Mouse (Mus musculus): ENCODE data around the gene Slc16a2. TPM values are rescaled to one million over a fixed set of nuclear protein-coding genes. Genes with fewer than 3 reads are reported as not detected.

Gene Slc16a2
- polyA plus RNA-seq, 1 experiment from 2014 or later = 29.4 TPM

DNA sequence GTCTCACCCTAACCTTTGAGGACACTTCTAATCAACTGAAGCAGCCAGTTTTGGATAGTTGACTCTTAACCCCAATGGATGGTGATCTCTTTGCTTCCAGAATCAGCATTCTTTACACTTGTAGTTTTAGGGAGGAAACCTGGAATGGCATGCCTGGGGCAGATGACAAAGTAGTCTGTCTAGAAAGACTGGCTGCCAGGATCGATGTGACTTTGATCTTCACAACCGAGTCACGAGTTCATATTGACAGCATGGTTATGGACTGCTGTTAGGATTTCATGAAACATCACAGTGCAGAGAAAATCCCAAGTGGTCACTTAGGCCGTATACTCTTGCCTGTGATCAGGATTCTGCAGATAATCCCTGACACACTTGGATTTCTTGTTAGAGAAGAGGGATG lies 88.7 kb downstream of the Slc16a2 start:
- H3K4me3 ChIP-seq (replicated peaks) = no peak overlapping the region

GRCm38 (mm10) chrX:103732033-103732703 lies 89.6 kb downstream of the Slc16a2 start:
- Histone ChIP-seq H3K36me3 (no peaks in the 10 kb centered on the region), H3K4me3 (replicated peaks) (no peak overlapping the region), H3K9me3 (replicated peaks) (no peaks in the 10 kb centered on the region), H3K27ac (replicated peaks) (no peak overlapping the region), H3K4me1 (no peaks in the 10 kb centered on the region), H3K27me3 (peaks cover 13% of the 10 kb centered on the region), H3K9ac (no peak overlapping the region), H3K4me2 (replicated peaks) (no peak overlapping the region)
- ATAC-seq (ENCODE audit: insufficient number of reproducible peaks, low FRiP score, low TSS enrichment, low read depth) = no peak
- WGBS = 61% methylated on average over 4 of the region's 4 CpGs

More for the DNA sequence above, 88.7 kb downstream of the Slc16a2 start:
- Histone ChIP-seq H3K4me1 (no peaks in the 10 kb centered on the region), H3K27ac (replicated peaks) (no peak overlapping the region), H3K9me3 (replicated peaks) (no peaks in the 10 kb centered on the region), H3K9ac (no peak overlapping the region), H3K36me3 (no peaks in the 10 kb centered on the region), H3K27me3 (peaks cover 17% of the 10 kb centered on the region), H3K4me2 (replicated peaks) (no peak overlapping the region)
- no peak for ATAC-seq (ENCODE audit: insufficient number of reproducible peaks, low FRiP score, low TSS enrichment, low read depth)
- 65% methylated on average over 4 of the region's 4 CpGs for WGBS

- H3K9ac ChIP-seq = no peak overlapping the region
- H3K36me3 ChIP-seq = no peaks in the 10 kb centered on the region
- whole genome bisulfite sequencing = 79% methylated on average over 2 of the region's 2 CpGs
- no peaks in the 10 kb centered on the region for H3K9me3 ChIP-seq (replicated peaks)
- peaks cover 6% of the 10 kb centered on the region; the same call in 1 of the 2 replicates for H3K27me3 ChIP-seq
- no peak overlapping the region for H3K27ac ChIP-seq (replicated peaks)
- no peaks in the 10 kb centered on the region for H3K4me1 ChIP-seq
- H3K4me2 ChIP-seq (replicated peaks) = no peak overlapping the region
- ATAC-seq (ENCODE audit: insufficient number of reproducible peaks, low FRiP score, low TSS enrichment, low read depth) = no peak
- no peak overlapping the region for H3K4me3 ChIP-seq (replicated peaks)
Observed at GRCm38 (mm10) chrX:103722437-103722836, 99.3 kb downstream of the Slc16a2 start.

- Histone ChIP-seq H3K9ac (no peak overlapping the region), H3K27me3 (peaks cover 11% of the 10 kb centered on the region; the same call in 1 of the 2 replicates), H3K36me3 (no peaks in the 10 kb centered on the region), H3K4me1 (no peaks in the 10 kb centered on the region), H3K4me2 (replicated peaks) (no peak overlapping the region), H3K4me3 (replicated peaks) (no peak overlapping the region), H3K27ac (replicated peaks) (no peak overlapping the region), H3K9me3 (replicated peaks) (no peaks in the 10 kb centered on the region)
- 41% methylated on average over 12 of the region's 12 CpGs for WGBS
- ATAC-seq (ENCODE audit: insufficient number of reproducible peaks, low FRiP score, low TSS enrichment, low read depth) = no peak
Observed at GRCm38 (mm10) chrX:103719618-103720185, 102.1 kb downstream of the Slc16a2 start.

- Histone ChIP-seq H3K4me3 (replicated peaks) (no peak overlapping the region), H3K4me1 (no peaks in the 10 kb centered on the region), H3K36me3 (no peaks in the 10 kb centered on the region), H3K27me3 (peaks cover 14% of the 10 kb centered on the region; the same call in 1 of the 2 replicates), H3K4me2 (replicated peaks) (no peak overlapping the region), H3K9me3 (replicated peaks) (no peaks in the 10 kb centered on the region), H3K9ac (no peak overlapping the region), H3K27ac (replicated peaks) (no peak overlapping the region)
- WGBS = 49% methylated on average over 7 of the region's 7 CpGs
- no peak for ATAC-seq (ENCODE audit: insufficient number of reproducible peaks, low FRiP score, low TSS enrichment, low read depth)
Observed at GRCm38 (mm10) chrX:103712922-103713321, 108.9 kb downstream of the Slc16a2 start.

GRCm38 (mm10) chrX:103709671-103710070 lies 112.1 kb downstream of the Slc16a2 start:
- Histone ChIP-seq H3K27me3 (peaks cover 29% of the 10 kb centered on the region), H3K9me3 (replicated peaks) (no peaks in the 10 kb centered on the region), H3K4me2 (replicated peaks) (no peak overlapping the region), H3K36me3 (no peaks in the 10 kb centered on the region), H3K27ac (replicated peaks) (no peak overlapping the region), H3K4me1 (no peaks in the 10 kb centered on the region), H3K4me3 (replicated peaks) (no peak overlapping the region), H3K9ac (no peak overlapping the region)
- WGBS = 44% methylated on average over 2 of the region's 2 CpGs
- ATAC-seq (ENCODE audit: insufficient number of reproducible peaks, low FRiP score, low TSS enrichment, low read depth) = no peak

DNA sequence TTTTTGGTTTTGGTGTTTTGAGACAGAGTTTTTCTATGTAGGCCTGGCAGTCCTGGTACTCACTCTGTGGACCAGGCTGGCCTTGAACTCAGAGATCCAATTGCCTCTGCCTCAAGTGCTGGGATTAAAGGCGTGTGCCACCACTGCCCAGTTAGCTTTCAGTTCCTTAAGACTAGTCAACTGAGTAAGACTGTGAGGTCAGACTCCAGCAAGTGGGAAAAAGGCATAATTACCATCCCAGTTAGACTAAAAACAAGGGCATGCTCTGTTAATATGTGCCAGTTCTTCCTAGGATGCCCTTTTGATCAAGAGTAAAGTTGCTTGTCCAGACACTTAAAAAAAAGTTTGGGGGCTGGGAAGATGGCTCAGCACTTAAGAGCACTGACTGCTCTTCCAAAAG lies 113.2 kb downstream of the Slc16a2 start:
- Histone ChIP-seq H3K9ac (no peak overlapping the region), H3K27me3 (peaks cover 29% of the 10 kb centered on the region), H3K4me1 (no peaks in the 10 kb centered on the region), H3K36me3 (no peaks in the 10 kb centered on the region), H3K9me3 (replicated peaks) (no peaks in the 10 kb centered on the region), H3K27ac (replicated peaks) (no peak overlapping the region), H3K4me3 (replicated peaks) (no peak overlapping the region), H3K4me2 (replicated peaks) (no peak overlapping the region)
- WGBS = 74% methylated on average over 1 of the region's 1 CpGs
- ATAC-seq (ENCODE audit: insufficient number of reproducible peaks, low FRiP score, low TSS enrichment, low read depth) = no peak

DNA sequence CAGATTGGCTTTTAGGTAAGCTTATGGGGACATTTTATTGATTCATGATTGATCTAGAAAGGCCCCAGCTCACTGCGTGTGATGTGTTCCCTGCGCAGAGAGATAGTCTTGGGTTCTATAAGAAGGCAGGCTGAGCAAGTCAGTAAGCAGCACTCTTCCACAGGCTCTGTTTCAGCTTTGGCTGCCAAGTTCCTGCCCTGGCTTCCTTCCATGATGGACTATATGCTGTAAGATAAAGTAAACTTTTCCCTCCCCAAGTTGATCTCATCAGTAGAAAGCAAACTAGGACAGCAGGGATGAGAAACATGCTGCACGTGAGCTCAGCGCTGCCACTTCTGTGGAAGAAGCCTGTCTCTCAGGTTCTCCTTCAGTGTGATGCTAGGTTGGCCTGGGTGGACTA lies 117.2 kb downstream of the Slc16a2 start:
- peaks cover 33% of the 10 kb centered on the region for H3K27me3 ChIP-seq

DNA sequence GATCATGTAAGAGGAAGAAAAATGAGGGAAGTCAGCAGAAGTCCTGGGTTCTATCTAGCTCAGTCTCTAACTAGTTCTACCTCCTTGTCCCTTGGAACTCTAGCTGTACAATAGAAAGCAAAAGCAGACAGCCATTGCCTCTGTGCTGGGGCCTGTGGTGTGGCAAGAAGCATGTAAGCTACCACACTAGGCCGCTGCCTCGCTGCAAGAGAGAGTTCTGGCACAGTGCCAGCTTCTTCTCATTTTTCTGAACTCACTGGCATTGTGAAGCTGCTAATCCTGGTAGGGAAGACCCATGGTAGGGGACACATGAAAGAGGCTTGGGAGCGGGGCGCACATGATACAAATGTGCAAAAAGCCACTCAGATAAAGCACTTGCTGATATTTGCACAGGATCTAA lies 117.8 kb downstream of the Slc16a2 start:
- peaks cover 33% of the 10 kb centered on the region for H3K27me3 ChIP-seq
- H3K4me3 ChIP-seq (replicated peaks) = no peak overlapping the region
- no peak overlapping the region for H3K9ac ChIP-seq
- no peak for ATAC-seq (ENCODE audit: insufficient number of reproducible peaks, low FRiP score, low TSS enrichment, low read depth)
- H3K4me2 ChIP-seq (replicated peaks) = no peak overlapping the region
- no peaks in the 10 kb centered on the region for H3K4me1 ChIP-seq
- 33% methylated on average over 4 of the region's 4 CpGs for WGBS
- H3K36me3 ChIP-seq = no peaks in the 10 kb centered on the region
- H3K9me3 ChIP-seq (replicated peaks) = no peaks in the 10 kb centered on the region
- no peak overlapping the region for H3K27ac ChIP-seq (replicated peaks)

More for the DNA sequence above, 117.2 kb downstream of the Slc16a2 start:
- ATAC-seq (ENCODE audit: insufficient number of reproducible peaks, low FRiP score, low TSS enrichment, low read depth) = no peak
- no peaks in the 10 kb centered on the region for H3K9me3 ChIP-seq (replicated peaks)
- no peak overlapping the region for H3K27ac ChIP-seq (replicated peaks)
- H3K4me1 ChIP-seq = no peaks in the 10 kb centered on the region
- no peak overlapping the region for H3K4me3 ChIP-seq (replicated peaks)
- no peak overlapping the region for H3K4me2 ChIP-seq (replicated peaks)
- H3K36me3 ChIP-seq = no peaks in the 10 kb centered on the region
- 91% methylated on average over 4 of the region's 4 CpGs for WGBS
- no peak overlapping the region for H3K9ac ChIP-seq

GRCm38 (mm10) chrX:103697796-103698195 lies 124.0 kb downstream of the Slc16a2 start:
- no peak overlapping the region for H3K9ac ChIP-seq
- H3K4me2 ChIP-seq (replicated peaks) = no peak overlapping the region
- WGBS = 73% methylated on average over 2 of the region's 2 CpGs
- H3K27me3 ChIP-seq = peaks cover 58% of the 10 kb centered on the region
- ATAC-seq (ENCODE audit: insufficient number of reproducible peaks, low FRiP score, low TSS enrichment, low read depth) = no peak
- no peaks in the 10 kb centered on the region for H3K36me3 ChIP-seq
- H3K4me1 ChIP-seq = no peaks in the 10 kb centered on the region; the same call in 1 of the 2 replicates
- no peak overlapping the region for H3K4me3 ChIP-seq (replicated peaks)
- H3K27ac ChIP-seq (replicated peaks) = no peak overlapping the region
- H3K9me3 ChIP-seq (replicated peaks) = no peaks in the 10 kb centered on the region

GRCm38 (mm10) chrX:103696081-103696519 lies 125.7 kb downstream of the Slc16a2 start:
- H3K4me3 ChIP-seq (replicated peaks) = peak overlapping the region; percentile 21; the same call in 1 of the 2 replicates
- H3K27me3 ChIP-seq = peaks cover 61% of the 10 kb centered on the region

More at GRCm38 (mm10) chrX:103696081-103696519, 125.7 kb downstream of the Slc16a2 start:
- H3K4me2 ChIP-seq (replicated peaks) = peak overlapping the region; percentile 73
- H3K36me3 ChIP-seq = no peaks in the 10 kb centered on the region
- H3K9ac ChIP-seq = no peak overlapping the region
- H3K27ac ChIP-seq (replicated peaks) = peak overlapping the region; percentile 66; the same call in 1 of the 2 replicates
- H3K4me1 ChIP-seq = no peaks in the 10 kb centered on the region; the same call in 1 of the 2 replicates
- ATAC-seq (ENCODE audit: insufficient number of reproducible peaks, low FRiP score, low TSS enrichment, low read depth) = no peak
- WGBS = 10% methylated on average over 9 of the region's 9 CpGs
- no peaks in the 10 kb centered on the region for H3K9me3 ChIP-seq (replicated peaks)

Data from embryonic facial prominence, embryonic 15.5 days (tissue).